9 mouse cellular contexts compared by ENCODE assay signal in the genomic region with DNA sequence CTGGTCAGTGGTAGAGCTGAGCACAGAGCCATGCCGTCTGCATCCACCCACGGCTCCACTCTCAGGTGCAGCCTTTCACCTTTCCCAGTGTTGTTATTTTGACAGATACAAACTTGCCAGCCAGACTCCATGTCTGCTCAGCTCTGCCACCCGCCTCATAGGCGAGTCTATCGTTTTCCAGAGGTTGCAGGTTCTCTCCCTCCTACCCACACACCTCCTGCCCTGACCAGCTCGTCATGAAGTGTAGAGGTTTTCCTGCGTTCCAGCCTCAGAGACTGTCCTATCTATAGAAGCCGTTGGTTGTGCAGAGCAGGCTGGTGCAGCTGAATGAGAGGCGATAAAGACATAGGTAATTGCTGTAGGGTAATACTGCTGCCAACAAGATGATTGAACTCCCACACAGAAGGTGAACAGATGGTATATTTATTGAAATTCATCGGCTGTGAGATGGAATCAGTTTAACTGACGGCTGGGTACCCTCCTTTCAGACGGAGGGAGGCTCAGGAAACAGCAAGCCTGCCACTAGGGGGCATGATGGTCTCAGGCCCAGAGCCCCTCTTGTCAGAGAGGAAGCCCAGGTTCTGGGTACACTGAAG. TPM values are rescaled to one million over a fixed set of nuclear protein-coding genes. Genes with fewer than 3 reads are reported as not detected.
DNase-seq lines count a peak whose midpoint lies in the region; ATAC-seq and TF ChIP-seq lines count a peak whose summit lies in the region.
"Had no signal": no experiment of that assay in that cellular context is flagged by ENCODE, and none has a peak within 500 bp of the region (broad histone marks: within the 10 kb centered on the region; RNA-seq: fewer than 3 reads in every experiment).

No protein-coding gene starts in this region.

- TF ChIP-seq POLR2A in brain, embryonic 14.5 days (IDR thresholded peaks at IDR 0.05; ENCODE audit: borderline replicate concordance, extremely low read depth, insufficient read depth, insufficient read length, poor library complexity, severe bottlenecking), result no peak
- TF ChIP-seq POLR2A in lung, adult 2 months (IDR thresholded peaks at IDR 0.05; ENCODE audit: borderline replicate concordance, extremely low read depth, low read depth, low read length), result no peak

- no peak overlapping the region for H3K27ac ChIP-seq in heart, embryonic 12.5 days (ENCODE audit: poor library complexity, severe bottlenecking)
- peak overlapping the region; percentile 52; the same call in 1 of the 2 replicates for H3K27ac ChIP-seq in forebrain, embryonic 14.5 days (ENCODE audit: low read depth, low read length)
- H3K27ac ChIP-seq: macrophage had no signal

- H3K9ac ChIP-seq in heart, embryonic 12.5 days, result no peak overlapping the region
- H3K9ac ChIP-seq in forebrain, embryonic 14.5 days (ENCODE audit: low read length), result no peak overlapping the region

- peak; percentile 87 for TF ChIP-seq CTCF in brain, embryonic 14.5 days (IDR thresholded peaks at IDR 0.05; ENCODE audit: borderline replicate concordance, extremely low read depth, insufficient read depth, insufficient read length)
- TF ChIP-seq CTCF in lung, adult 2 months (IDR thresholded peaks at IDR 0.05; ENCODE audit: insufficient read depth, low read length), result peak; percentile 47

- WGBS in heart, embryonic 12.5 days, result 52% methylated on average over 12 of the region's 12 CpGs
- WGBS in forebrain, embryonic 14.5 days, result 46% methylated on average over 12 of the region's 12 CpGs
- WGBS in lung, adult 2 months, result 47% methylated on average over 12 of the region's 12 CpGs

- H3K4me2 ChIP-seq in heart, embryonic 12.5 days, result no peak overlapping the region
- no peak overlapping the region for H3K4me2 ChIP-seq in forebrain, embryonic 14.5 days (ENCODE audit: low read length)

- DNase-seq in heart, postnatal 10 days, result peak; percentile 20 to 36
- peak; percentile 93 for DNase-seq in brain, embryonic 14.5 days (ENCODE audit: low read depth)
- DNase-seq in forebrain, embryonic 14.5 days (ENCODE audit: low spot score), result peak; percentile 93
- DNase-seq in kidney, postnatal 14 days, result peak; percentile 32
- peak; percentile 17 for DNase-seq in lung, adult 2 months
- peak; percentile 84 to 88 for DNase-seq in right cerebral cortex, adult 2 months (ENCODE audit: low spot score in 2 of 2)

- ATAC-seq in heart, embryonic 12.5 days (ENCODE audit: insufficient number of reproducible peaks, low FRiP score), result no peak
- ATAC-seq in forebrain, embryonic 14.5 days, result peak; percentile 97
- ATAC-seq in granulocyte monocyte progenitor cell, adult 5-6 weeks (replicated peaks; ENCODE audit: poor library complexity, severe bottlenecking), result no peak

- no peaks in the 10 kb centered on the region for H3K4me1 ChIP-seq in heart, embryonic 12.5 days (replicated peaks)
- H3K4me1 ChIP-seq in forebrain, embryonic 14.5 days (ENCODE audit: control insufficient read depth, insufficient read depth, low read length), result 0 out of 2 replicates have a peak, but pooled peaks cover 4% of the 10 kb centered on the region
- no peaks in the 10 kb centered on the region for H3K4me1 ChIP-seq in lung, adult 2 months (ENCODE audit: control insufficient read depth, insufficient read depth, low read length)

- no peaks in the 10 kb centered on the region for H3K27me3 ChIP-seq in heart, embryonic 12.5 days (replicated peaks)
- H3K27me3 ChIP-seq in forebrain, embryonic 14.5 days (replicated peaks; ENCODE audit: control insufficient read depth, insufficient read depth, low read length), result no peaks in the 10 kb centered on the region

- no peaks in the 10 kb centered on the region for H3K36me3 ChIP-seq in heart, embryonic 12.5 days
- no peaks in the 10 kb centered on the region for H3K36me3 ChIP-seq in forebrain, embryonic 14.5 days (ENCODE audit: control insufficient read depth, insufficient read depth, low read length)

- no peaks in the 10 kb centered on the region for H3K9me3 ChIP-seq in heart, embryonic 12.5 days (replicated peaks)
- H3K9me3 ChIP-seq in forebrain, embryonic 14.5 days (replicated peaks; ENCODE audit: control insufficient read depth, low read length), result no peaks in the 10 kb centered on the region

- intact Hi-C loops in heart, postnatal 10 days (cut with DNase I), result no loop called here

- no peak overlapping the region for H3K4me3 ChIP-seq in heart, embryonic 12.5 days
- H3K4me3 ChIP-seq in forebrain, embryonic 14.5 days (ENCODE audit: low read depth, low read length), result no peak overlapping the region
- no peak overlapping the region for H3K4me3 ChIP-seq in lung, adult 2 months (replicated peaks; ENCODE audit: extremely low read depth, low read depth, low read length)

RNA-seq across cellular contexts. Expression of gene Syt16, which starts 58.0 kb away (rescaled TPM):
- total RNA-seq in heart, postnatal 10 days (2021), result not detected
- polyA plus RNA-seq in heart, embryonic 12.5 days (2016; fragmentation: Nextera tagmentation; extraction: Ambion mirVana), result 0.33 and 0.81 TPM in 2 replicates
- 36.5 and 43.4 TPM in 2 replicates for polyA plus RNA-seq in brain, embryonic 14.5 days (2012; rRNA removed)
- 53.7 and 68.4 TPM in 2 replicates for polyA plus RNA-seq in forebrain, embryonic 14.5 days (2014; fragmentation: Nextera tagmentation; extraction: Ambion mirVana)
- not detected in 2 replicates for polyA plus RNA-seq in lung, adult 2 months (2012; rRNA removed)
- not detected in 2 replicates for total RNA-seq in granulocyte monocyte progenitor cell, adult 5-6 weeks (2014; fragmentation: Nextera tagmentation)
- total RNA-seq in granulocyte monocyte progenitor cell, adult 5-6 weeks (2017), result not detected in 2 replicates
- polyA plus RNA-seq: macrophage had no signal

Comparison
In these comparisons a context has a peak if more than half of its experiments do, and no peak if none do; other contexts are left out.
1. DNase-seq: peak in every context shown above with its lines; median percentile 93 in brain, embryonic 14.5 days; 93 in forebrain, embryonic 14.5 days; 86 in right cerebral cortex, adult 2 months; 32 in kidney, postnatal 14 days; 28 in heart, postnatal 10 days; 17 in lung, adult 2 months.
2. RNA of gene Syt16, which starts 58.0 kb away (polyA plus RNA-seq): 53.7 to 68.4 TPM in forebrain, embryonic 14.5 days and 36.5 to 43.4 TPM in brain, embryonic 14.5 days; 0.33 to 0.81 TPM in heart, embryonic 12.5 days and not detected in lung, adult 2 months; every median in the first group is over 10 times any median in the second.